Mouse (Mus musculus) CH12.LX (cell line): Measurements from ENCODE around the gene Aff1. TPM values are rescaled to one million over a fixed set of nuclear protein-coding genes. Genes with fewer than 3 reads are reported as not detected.

ENCODE experiments used
- DNase-seq: peaks from one replicate; pipeline ENCODE4 v3.0.0-alpha.2; 2013; ENCODE audit errors: extremely low read depth
- H3K27ac ChIP-seq: 2 replicates; pipeline ENCODE4 v1.5.1; 2012; ENCODE audit warnings: low read depth, mild to moderate bottlenecking, control low read depth, moderate library complexity; ENCODE audit not compliant: insufficient read depth
- H3K27me3 ChIP-seq: replicated peaks from 2 replicates; pipeline ENCODE3; 2012; ENCODE audit warnings: inconsistent platforms
- H3K36me3 ChIP-seq, 2 experiments: replicated peaks in 1 of 2; 2 replicates each; pipeline versions ENCODE3 to v1.6.1; 2012; ENCODE audit warnings: inconsistent platforms in 1 of 2, low read length in 1 of 2, mild to moderate bottlenecking in 1 of 2, mixed read lengths in 1 of 2, moderate library complexity in 1 of 2; ENCODE audit not compliant: control insufficient read depth in 1 of 2, insufficient read depth in 1 of 2
- H3K4me1 ChIP-seq, 2 experiments: 2 replicates each; pipeline ENCODE4 v1.6.1; 2012; ENCODE audit warnings: inconsistent platforms in 1 of 2, moderate library complexity in 1 of 2; ENCODE audit not compliant: insufficient read depth in 2 of 2, control insufficient read depth in 1 of 2
- H3K4me2 ChIP-seq: 2 replicates; pipeline ENCODE4 v1.6.1; 2012; ENCODE audit warnings: low read depth, mild to moderate bottlenecking, control low read depth; ENCODE audit not compliant: poor library complexity, insufficient read depth, severe bottlenecking
- H3K4me3 ChIP-seq, 3 experiments: fragments of 150-350 bp in 1 of 3; sonication (generic) in 1 of 3; replicated peaks in 1 of 3; 2 replicates each; pipeline versions ENCODE3 to v1.5.1; 2011 to 2012; ENCODE audit warnings: low read depth in 2 of 3, low read length in 2 of 3, mild to moderate bottlenecking in 2 of 3, moderate library complexity in 2 of 3, control low read depth in 1 of 3, improper control_type of control experiment in 1 of 3, inconsistent platforms in 1 of 3, mixed read lengths in 1 of 3; ENCODE audit not compliant: poor library complexity in 1 of 3
- H3K79me2 ChIP-seq: replicated peaks from 2 replicates; pipeline ENCODE4 v1.6.1; 2012; ENCODE audit warnings: mild to moderate bottlenecking, moderate library complexity; ENCODE audit not compliant: control insufficient read depth, poor library complexity, insufficient read depth, severe bottlenecking; ENCODE audit errors: extremely low read depth
- H3K9ac ChIP-seq: 2 replicates; pipeline ENCODE4 v1.6.1; 2012; ENCODE audit warnings: low read depth, mild to moderate bottlenecking, control low read depth, moderate library complexity; ENCODE audit not compliant: insufficient read depth
- H3K9me3 ChIP-seq: replicated peaks from 2 replicates; pipeline ENCODE3; 2012; ENCODE audit warnings: low read length, inconsistent platforms, mixed read lengths
- BHLHE40 ChIP-seq: IDR thresholded peaks from 2 replicates; pipeline ENCODE4 v1.6.1; 2011; ENCODE audit warnings: mild to moderate bottlenecking, low read depth, low read length, improper control_type of control experiment
- CHD1 ChIP-seq: IDR thresholded peaks from 2 replicates; pipeline ENCODE4 v1.6.1; 2012; ENCODE audit warnings: low read depth, low read length, improper control_type of control experiment, inconsistent platforms
- CHD2 ChIP-seq: IDR thresholded peaks from 2 replicates; pipeline ENCODE4 v1.6.1; 2011; ENCODE audit warnings: low read length, improper control_type of control experiment
- E2F4 ChIP-seq: IDR thresholded peaks from 2 replicates; pipeline ENCODE4 v1.6.1; 2011; ENCODE audit warnings: low read depth, low read length, improper control_type of control experiment; ENCODE audit not compliant: insufficient replicate concordance
- EP300 ChIP-seq: IDR thresholded peaks from 2 replicates; pipeline ENCODE4 v1.6.1; 2011; ENCODE audit warnings: low read length, improper control_type of control experiment
- ETS1 ChIP-seq: conservative IDR thresholded peaks from 2 replicates; pipeline ENCODE4 v1.6.1; 2012; ENCODE audit warnings: low read depth, mild to moderate bottlenecking, inconsistent platforms, low read length, improper control_type of control experiment, moderate library complexity
- HCFC1 ChIP-seq: IDR thresholded peaks from 2 replicates; pipeline ENCODE4 v1.6.1; 2012; ENCODE audit warnings: low read depth, mild to moderate bottlenecking, inconsistent platforms, low read length, improper control_type of control experiment
- IRF4 ChIP-seq: IDR thresholded peaks from 2 replicates; pipeline ENCODE4 v1.6.1; 2014; ENCODE audit warnings: low read depth, mild to moderate bottlenecking, inconsistent platforms, low read length, improper control_type of control experiment
- JUN ChIP-seq: IDR thresholded peaks from 2 replicates; pipeline ENCODE4 v1.6.1; 2011; ENCODE audit warnings: low read depth, mild to moderate bottlenecking, low read length, improper control_type of control experiment, moderate library complexity; ENCODE audit not compliant: insufficient read depth
- JUND ChIP-seq: conservative IDR thresholded peaks from 2 replicates; pipeline ENCODE4 v1.6.1; 2011; ENCODE audit warnings: low read depth, low read length, improper control_type of control experiment
- KAT2A ChIP-seq: IDR thresholded peaks from 2 replicates; pipeline ENCODE4 v1.6.1; 2012; ENCODE audit warnings: low read length, improper control_type of control experiment, inconsistent platforms; ENCODE audit not compliant: insufficient replicate concordance
- MAFK ChIP-seq: IDR thresholded peaks from 2 replicates; pipeline ENCODE4 v1.6.1; 2011; ENCODE audit warnings: low read length, improper control_type of control experiment; ENCODE audit not compliant: insufficient replicate concordance
- MAX ChIP-seq: IDR thresholded peaks from 2 replicates; pipeline ENCODE4 v1.6.1; 2011; ENCODE audit warnings: low read length, improper control_type of control experiment
- MAZ ChIP-seq: IDR thresholded peaks from 2 replicates; pipeline ENCODE4 v1.6.1; 2012; ENCODE audit warnings: low read depth, mild to moderate bottlenecking, inconsistent platforms, low read length, improper control_type of control experiment, moderate library complexity
- MEF2A ChIP-seq: IDR thresholded peaks from 2 replicates; pipeline ENCODE4 v1.6.1; 2014; ENCODE audit warnings: low read depth, mild to moderate bottlenecking, inconsistent platforms, low read length, improper control_type of control experiment, borderline replicate concordance
- MYC ChIP-seq: IDR thresholded peaks from 2 replicates; pipeline ENCODE4 v1.6.1; 2011; ENCODE audit warnings: low read depth, mild to moderate bottlenecking, improper control_type of control experiment, low read length
- NELFE ChIP-seq: IDR thresholded peaks from 2 replicates; pipeline ENCODE4 v1.6.1; 2011; ENCODE audit warnings: low read depth, low read length, improper control_type of control experiment
- NRF1 ChIP-seq: IDR thresholded peaks from 2 replicates; pipeline ENCODE4 v1.6.1; 2014; ENCODE audit warnings: low read depth, mild to moderate bottlenecking, inconsistent platforms, low read length, improper control_type of control experiment, moderate library complexity
- PAX5 ChIP-seq: IDR thresholded peaks from 2 replicates; pipeline ENCODE4 v1.6.1; 2012; ENCODE audit warnings: low read length, inconsistent platforms, mixed read lengths
- POLR2A ChIP-seq: IDR thresholded peaks from 2 replicates; pipeline ENCODE4 v1.6.1; 2011; ENCODE audit warnings: low read depth, mild to moderate bottlenecking, improper control_type of control experiment, low read length
- POLR2AphosphoS2 ChIP-seq: IDR thresholded peaks from 2 replicates; pipeline ENCODE4 v1.6.1; 2011; ENCODE audit warnings: low read depth, low read length, improper control_type of control experiment
- RAD21 ChIP-seq: IDR thresholded peaks from 2 replicates; pipeline ENCODE4 v1.6.1; 2011; ENCODE audit warnings: low read depth, mild to moderate bottlenecking, low read length, improper control_type of control experiment, moderate library complexity
- SIN3A ChIP-seq: IDR thresholded peaks from 2 replicates; pipeline ENCODE4 v1.6.1; 2012; ENCODE audit warnings: low read length, improper control_type of control experiment, inconsistent platforms
- SMC3 ChIP-seq: IDR thresholded peaks from 2 replicates; pipeline ENCODE4 v1.6.1; 2011; ENCODE audit warnings: low read depth, low read length, improper control_type of control experiment
- TBP ChIP-seq: conservative IDR thresholded peaks from 2 replicates; pipeline ENCODE4 v1.6.1; 2011; ENCODE audit warnings: low read depth, low read length, improper control_type of control experiment
- TCF12 ChIP-seq: IDR thresholded peaks from 2 replicates; pipeline ENCODE4 v1.6.1; 2014; ENCODE audit warnings: low read depth, mild to moderate bottlenecking, inconsistent platforms, low read length, improper control_type of control experiment
- UBTF ChIP-seq: IDR thresholded peaks from 2 replicates; pipeline ENCODE4 v1.6.1; 2012; ENCODE audit warnings: low read depth, mild to moderate bottlenecking, inconsistent platforms, low read length, improper control_type of control experiment, moderate library complexity
- USF1 ChIP-seq: IDR thresholded peaks from 2 replicates; pipeline ENCODE4 v1.6.1; 2014; ENCODE audit warnings: low read depth, mild to moderate bottlenecking, inconsistent platforms, low read length, improper control_type of control experiment
- ZNF384 ChIP-seq: IDR thresholded peaks from 2 replicates; pipeline ENCODE4 v1.6.1; 2012; ENCODE audit warnings: low read depth, low read length, improper control_type of control experiment, inconsistent platforms
- dilution Hi-C: fragments of 300-500 bp; cut with MboI; formaldehyde crosslinking; loops from 2 replicates; pipeline ENCODE4 v1.14.3; 2020; ENCODE audit warnings: low sequenced_read_pairs; ENCODE audit not compliant: extremely low pct_unique_long_range_greater_than_20kb, extremely low pct_ligation_motif_present
- in situ Hi-C: fragments of 300-500 bp; cut with MboI; formaldehyde crosslinking; loops from 3 replicates; pipeline ENCODE4 v1.14.3; 2019; ENCODE audit warnings: low sequenced_read_pairs, low pct_ligation_motif_present, low pct_unique_long_range_greater_than_20kb, mixed read lengths
- polyA plus RNA-seq: library from polyadenylated mRNA; unstranded; fragments of >175 nt; gene quantifications from 2 replicates; pipeline ENCODE4 v1.2.1, GENCODE M21; 2012; ENCODE audit warnings: low read depth; ENCODE audit not compliant: insufficient read length
- total RNA-seq, 2 experiments: library from RNA; depleted of rRNA; stranded (reverse); fragments of 300-350 nt in 1 of 2; fragments of >200 nt in 1 of 2; gene quantifications; 2 replicates each; pipeline ENCODE4 v1.2.3; 2012 to 2014

Gene Aff1
- total and polyA plus RNA-seq, 3 experiments: 13.2 to 38.9 (median 21.8) TPM

GRCm38 (mm10) chr5:103746561-103747085 is 54.4 kb downstream of the Aff1 start (continued):
- TF ChIP-seq ZNF384 (peak; percentile 96), E2F4 (no peak), CHD1 (no peak), IRF4 (peak; percentile 84), MEF2A (peak; percentile 84; the same call in 1 of the 2 replicates), RAD21 (no peak; the same call in 1 of the 2 replicates), MAZ (peak; percentile 60; the same call in 1 of the 2 replicates), POLR2A (no peak), NELFE (no peak), BHLHE40 (peak; percentile 84), PAX5 (no peak), POLR2AphosphoS2 (no peak), JUN (no peak), SMC3 (no peak; the same call in 1 of the 2 replicates), ETS1 (peak; percentile 93), MAX (no peak; the same call in 1 of the 2 replicates), NRF1 (no peak), TCF12 (peak; percentile 67), SIN3A (peak; percentile 69; the same call in 1 of the 2 replicates)

GRCm38 (mm10) chr5:103747098-103747497 is 54.9 kb downstream of the Aff1 start:
- no peak overlapping the region for H3K4me3 ChIP-seq
- in situ Hi-C loops (no loop called here), dilution Hi-C loops (no loop called here)
- no peak for DNase-seq
- H3K27ac ChIP-seq: peak overlapping the region; percentile 96
- peaks cover 63% of the 10 kb centered on the region for H3K79me2 ChIP-seq
- H3K36me3 ChIP-seq: peaks cover 13 to 40% of the 10 kb centered on the region in 2 experiments
- H3K9me3 ChIP-seq: peaks cover 15% of the 10 kb centered on the region
- no peak for TF ChIP-seq CHD2
- TF ChIP-seq MEF2A: no peak
- TF ChIP-seq MYC: no peak
- no peak; the same call in 1 of the 2 replicates for TF ChIP-seq HCFC1
- TF ChIP-seq JUND: no peak
- TF ChIP-seq UBTF: no peak
- no peak for TF ChIP-seq NRF1
- TF ChIP-seq EP300: no peak
- no peak for TF ChIP-seq SMC3
- TF ChIP-seq TBP: no peak
- no peak for TF ChIP-seq JUN
- no peak for TF ChIP-seq PAX5
- no peak for TF ChIP-seq MAFK
- no peak for TF ChIP-seq KAT2A
- TF ChIP-seq USF1: no peak
- H3K27me3 ChIP-seq: no peaks in the 10 kb centered on the region
- peak overlapping the region; percentile 71 for H3K4me2 ChIP-seq
- peaks cover 36 to 72% of the 10 kb centered on the region in 2 experiments for H3K4me1 ChIP-seq
- peak overlapping the region; percentile 73 for H3K9ac ChIP-seq
